Mouse (Mus musculus) cerebellum, postnatal 10 days (tissue): Measurements from ENCODE around the gene Olfr1110.
"Not testable (repeated sequence)": the region's sequence is repeated elsewhere in the genome, so short reads cannot be mapped to it uniquely, and the experiment has no call there.

Experiments
- DNase-seq, 2 experiments: peaks; one replicate each; pipeline ENCODE4 v3.0.0; 2021; ENCODE audit warnings: mixed read lengths in 2 of 2

The Olfr1110 gene

DNA sequence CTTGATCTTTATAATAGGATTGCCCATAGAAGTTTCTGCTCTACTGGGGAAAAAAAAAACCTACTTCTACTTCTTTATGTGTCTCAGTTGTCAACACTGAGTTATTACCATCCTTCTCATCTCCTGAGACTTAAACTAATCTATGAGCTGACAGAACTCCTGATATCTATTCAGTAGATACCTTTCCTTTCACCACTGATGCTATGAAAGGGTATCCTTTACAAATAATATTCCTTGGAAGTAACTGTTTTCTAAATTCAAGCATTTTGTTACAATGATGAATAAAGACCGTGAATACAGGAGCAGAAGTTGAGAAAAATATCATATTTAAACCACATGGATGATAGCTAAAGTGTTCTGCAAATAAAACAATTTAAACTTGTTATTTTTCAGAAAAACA is at the start of gene Olfr1110:
TSS of gene Olfr1110 (minus strand) at position 101 of the 400 bp plus-strand sequence.
- no peak for DNase-seq

DNA sequence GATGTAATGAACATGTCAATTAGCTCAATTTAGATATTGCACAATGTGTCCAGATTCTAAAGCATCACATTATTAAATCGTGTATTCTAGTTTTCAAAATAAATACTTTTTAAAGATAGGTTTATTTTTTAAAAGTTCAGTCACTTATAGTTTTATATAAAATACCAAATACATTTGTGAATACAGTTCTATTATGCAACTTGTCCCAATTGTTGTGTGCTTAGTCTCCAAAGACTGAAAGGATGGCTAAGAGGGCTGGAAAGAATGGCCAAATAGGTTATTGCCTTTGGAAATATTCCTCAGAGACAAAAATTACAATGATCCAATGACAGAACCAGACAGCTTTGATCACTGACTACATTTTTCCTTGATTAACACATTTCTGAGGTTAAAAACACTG is 47.4 kb upstream of the Olfr1110 start, which contains the start of gene Olfr1112:
TSS of gene Olfr1112 (plus strand) at position 301 of the 400 bp plus-strand sequence.
- no peak for DNase-seq

DNA sequence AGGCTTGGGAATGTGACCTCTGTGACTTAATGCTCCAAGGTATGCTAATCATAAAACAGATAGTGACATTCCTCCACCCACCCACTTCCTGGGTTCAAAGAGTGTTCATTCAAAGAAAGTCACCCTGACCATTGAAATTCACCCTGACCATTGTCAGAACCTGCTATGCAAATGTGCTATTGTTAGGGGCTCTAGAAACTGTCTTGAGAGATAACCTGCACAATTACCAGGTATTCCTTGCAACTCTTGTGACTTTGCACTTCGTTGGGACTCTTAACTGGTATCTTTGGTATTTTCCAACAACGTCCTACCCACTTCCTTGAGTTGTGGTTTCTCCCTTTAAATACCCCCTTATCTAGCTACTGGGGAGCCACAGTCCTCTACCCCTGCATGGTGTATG is 27.6 kb upstream of the Olfr1110 start:
- DNase-seq, result not testable (repeated sequence)

DNA sequence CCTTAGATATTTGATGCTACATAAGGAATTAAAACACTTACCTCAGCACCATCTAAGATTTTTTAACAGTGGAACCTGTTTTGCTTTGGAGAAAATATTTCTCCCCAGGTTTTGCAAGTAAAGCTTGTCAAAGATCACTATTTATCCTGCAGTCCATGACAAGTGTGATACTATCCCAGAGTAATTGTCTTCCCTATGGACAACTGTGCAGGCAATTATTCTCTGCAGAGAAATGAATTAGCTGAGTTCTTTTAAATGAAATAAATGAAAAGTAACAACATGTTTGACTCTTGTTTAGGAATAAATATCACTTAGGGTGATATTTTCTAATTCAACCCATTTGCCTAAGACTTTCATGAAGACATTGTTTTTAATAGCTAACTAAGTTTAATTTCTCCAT is 12.4 kb upstream of the Olfr1110 start, which contains the start of gene Olfr1111:
TSS of gene Olfr1111 (minus strand) at position 101 of the 400 bp plus-strand sequence.
- DNase-seq, result no peak

DNA sequence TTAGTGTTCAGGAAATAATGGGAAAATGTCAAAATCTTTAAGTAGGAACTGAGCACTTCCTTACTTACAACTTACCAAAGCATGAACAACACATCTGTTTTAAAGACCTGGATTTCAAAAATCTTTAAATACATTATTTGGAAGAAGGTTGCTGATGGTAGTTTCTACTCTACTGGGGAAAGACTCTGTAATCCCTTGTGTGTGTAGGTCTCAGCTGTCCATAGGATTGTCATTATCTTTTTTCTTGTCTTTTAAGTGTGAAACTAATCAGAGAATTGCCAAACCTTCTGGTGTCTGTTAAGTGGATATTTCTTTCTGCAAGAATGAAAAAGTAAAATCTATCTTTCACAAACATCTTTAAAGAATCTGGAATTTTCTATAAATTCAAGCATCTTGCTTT is 25.6 kb downstream of the Olfr1110 start, which contains the start of gene Olfr259:
TSS of gene Olfr259 (minus strand) at position 101 of the 400 bp plus-strand sequence.
- no peak for DNase-seq

DNA sequence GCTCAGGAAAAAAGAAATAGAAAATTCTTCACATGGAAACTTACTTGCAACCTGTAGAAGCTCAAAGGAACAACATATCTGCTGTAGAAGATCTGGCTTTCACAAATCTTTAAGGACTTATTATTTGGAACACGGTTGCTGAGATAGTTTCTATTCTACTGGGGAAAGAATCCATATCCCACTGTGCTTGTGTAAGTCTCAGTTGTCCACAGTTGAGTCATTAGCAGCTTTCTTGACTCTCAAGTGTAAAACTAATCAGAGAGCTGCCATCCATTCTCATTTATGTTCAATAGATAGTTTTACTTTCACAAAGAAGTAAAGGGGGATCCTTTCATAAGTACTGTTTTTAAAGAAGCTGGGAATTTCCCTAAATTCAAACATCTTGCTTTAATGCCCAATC is 44.2 kb downstream of the Olfr1110 start, which contains the start of gene Olfr1109:
TSS of gene Olfr1109 (minus strand) at position 101 of the 400 bp plus-strand sequence.
- DNase-seq, result no peak
